Mouse (Mus musculus): ENCODE data around the gene Atg4a-ps. TPM values are rescaled to one million over a fixed set of nuclear protein-coding genes. Genes with fewer than 3 reads are reported as not detected.

Gene Atg4a-ps
- polyA plus RNA-seq (2015; fragmentation: Illumina TruSeq; extraction: RNeasy Lipid Tissue Mini Kit (QIAGEN cat#74804); ENCODE audit: low read depth, low replicate concordance) = not detected

GRCm38 (mm10) chr3:103645968-103646367 lies at the start of gene Atg4a-ps:
Atg4a-ps (minus strand) TSS chr3:103646068.

Other genes starting within 250 kb of the Atg4a-ps start
- 22.0 TPM for gene Syt6, start 70.8 kb downstream of the Atg4a-ps start, polyA plus RNA-seq (2015; fragmentation: Illumina TruSeq; extraction: RNeasy Lipid Tissue Mini Kit (QIAGEN cat#74804); ENCODE audit: low read depth, low replicate concordance)
- 11.0 TPM for gene Olfml3, start 91.9 kb upstream of the Atg4a-ps start, polyA plus RNA-seq (2015; fragmentation: Illumina TruSeq; extraction: RNeasy Lipid Tissue Mini Kit (QIAGEN cat#74804); ENCODE audit: low read depth, low replicate concordance)
- not detected for gene Gm10964, start 93.3 kb upstream of the Atg4a-ps start, polyA plus RNA-seq (2015; fragmentation: Illumina TruSeq; extraction: RNeasy Lipid Tissue Mini Kit (QIAGEN cat#74804); ENCODE audit: low read depth, low replicate concordance)
- gene Hipk1, start 145.5 kb upstream of the Atg4a-ps start, polyA plus RNA-seq (2015; fragmentation: Illumina TruSeq; extraction: RNeasy Lipid Tissue Mini Kit (QIAGEN cat#74804); ENCODE audit: low read depth, low replicate concordance) = 46.8 TPM
- gene Dclre1b, start 163.4 kb upstream of the Atg4a-ps start, polyA plus RNA-seq (2015; fragmentation: Illumina TruSeq; extraction: RNeasy Lipid Tissue Mini Kit (QIAGEN cat#74804); ENCODE audit: low read depth, low replicate concordance) = 8.1 TPM
- gene Ap4b1, start 163.5 kb upstream of the Atg4a-ps start, polyA plus RNA-seq (2015; fragmentation: Illumina TruSeq; extraction: RNeasy Lipid Tissue Mini Kit (QIAGEN cat#74804); ENCODE audit: low read depth, low replicate concordance) = 15.9 TPM
- 0.24 TPM for gene Gm43064, start 163.5 kb upstream of the Atg4a-ps start, polyA plus RNA-seq (2015; fragmentation: Illumina TruSeq; extraction: RNeasy Lipid Tissue Mini Kit (QIAGEN cat#74804); ENCODE audit: low read depth, low replicate concordance)
- gene Bcl2l15, start 186.5 kb upstream of the Atg4a-ps start, polyA plus RNA-seq (2015; fragmentation: Illumina TruSeq; extraction: RNeasy Lipid Tissue Mini Kit (QIAGEN cat#74804); ENCODE audit: low read depth, low replicate concordance) = 1.5 TPM
- 0.79 TPM for gene Ptpn22, start 213.7 kb upstream of the Atg4a-ps start, polyA plus RNA-seq (2015; fragmentation: Illumina TruSeq; extraction: RNeasy Lipid Tissue Mini Kit (QIAGEN cat#74804); ENCODE audit: low read depth, low replicate concordance)

Measured in brain, adult 10 weeks (tissue).